Mouse (Mus musculus) CD8-positive naive resting alpha-beta T cell, adult 2 months (primary cell): ENCODE data around the gene Slc3a2.
"Not testable (repeated sequence)": the region's sequence is repeated elsewhere in the genome, so short reads cannot be mapped to it uniquely, and the experiment has no call there.

Experiments
- DNase-seq, 2 experiments: peaks; one replicate each; pipeline ENCODE4 v3.0.0; 2022; ENCODE audit warnings: low read depth in 2 of 2, low spot score in 2 of 2

Slc3a2 gene

GRCm38 (mm10) chr19:8728335-8729099, 5.3 kb upstream of the Slc3a2 start:
- not testable (repeated sequence) for DNase-seq

- DNase-seq, result no peak
Measured at GRCm38 (mm10) chr19:8727495-8728114, 4.4 kb upstream of the Slc3a2 start.

- DNase-seq, result no peak
Measured at GRCm38 (mm10) chr19:8726609-8727390, 3.6 kb upstream of the Slc3a2 start.

GRCm38 (mm10) chr19:8725081-8725613, 2.0 kb upstream of the Slc3a2 start:
- DNase-seq, result no peak

DNA sequence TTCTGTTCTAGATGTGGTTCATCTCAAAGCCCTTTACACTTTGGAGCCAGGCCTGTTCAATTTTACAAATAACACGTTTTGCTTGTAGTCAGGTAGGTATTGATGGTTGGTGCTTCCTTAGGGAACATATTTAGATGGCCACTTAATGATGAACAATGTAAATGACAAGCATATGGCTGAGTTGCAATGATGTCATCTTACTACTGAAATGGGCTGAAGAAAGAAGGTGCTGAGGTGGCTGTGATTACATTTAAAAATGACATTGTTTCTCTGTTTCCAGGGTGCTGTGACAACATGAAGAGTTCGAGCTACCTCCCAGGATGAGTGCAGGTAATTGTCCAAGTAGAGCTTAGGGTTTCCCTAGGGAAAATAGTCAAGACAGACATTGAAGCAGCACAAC, 1.2 kb upstream of the Slc3a2 start:
- DNase-seq, result no peak

- DNase-seq, result peak; percentile 23 to 24
Measured at GRCm38 (mm10) chr19:8723574-8724346, 591 bp upstream of the Slc3a2 start.

DNA sequence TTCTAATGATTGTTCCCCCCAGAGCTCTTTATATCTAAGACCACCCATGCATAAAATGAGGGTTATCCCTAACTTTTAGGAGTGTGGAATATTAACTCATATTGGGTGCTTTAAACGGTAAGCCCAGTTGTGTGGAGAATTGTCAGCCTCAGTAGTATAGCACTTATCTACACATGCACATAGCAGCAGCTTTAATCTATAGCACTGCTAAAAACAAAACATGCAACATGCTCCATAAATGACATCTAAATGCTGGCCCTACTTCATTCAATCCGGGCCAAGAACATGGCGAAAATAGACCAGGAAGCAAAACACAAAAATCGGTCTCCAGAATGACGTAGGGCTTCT, 636 bp downstream of the Slc3a2 start:
- DNase-seq, result no peak

DNA sequence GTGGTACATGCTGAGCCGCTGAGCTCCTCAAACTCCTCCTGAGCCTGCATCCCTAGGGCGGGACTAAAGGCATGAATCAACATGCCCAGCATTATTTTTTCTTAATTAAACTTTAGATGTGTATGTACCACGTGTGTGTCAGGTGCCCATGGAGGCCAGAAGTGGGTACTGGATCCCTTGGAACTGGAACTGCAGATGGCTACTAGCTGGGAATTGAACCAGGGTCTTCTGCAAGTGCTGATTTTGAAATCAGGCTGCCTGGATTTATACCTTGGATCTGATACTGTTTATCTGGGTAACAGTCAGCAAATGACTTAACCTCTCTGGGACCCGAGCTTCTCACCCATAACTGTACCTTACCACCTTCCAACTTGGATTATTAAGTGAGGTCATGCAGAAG, 1.1 kb downstream of the Slc3a2 start:
- DNase-seq, result no peak

- DNase-seq, result no peak
Measured at GRCm38 (mm10) chr19:8721378-8721777, 1.8 kb downstream of the Slc3a2 start.

- not testable (repeated sequence) for DNase-seq
Measured at GRCm38 (mm10) chr19:8719037-8719436, 4.1 kb downstream of the Slc3a2 start.

DNA sequence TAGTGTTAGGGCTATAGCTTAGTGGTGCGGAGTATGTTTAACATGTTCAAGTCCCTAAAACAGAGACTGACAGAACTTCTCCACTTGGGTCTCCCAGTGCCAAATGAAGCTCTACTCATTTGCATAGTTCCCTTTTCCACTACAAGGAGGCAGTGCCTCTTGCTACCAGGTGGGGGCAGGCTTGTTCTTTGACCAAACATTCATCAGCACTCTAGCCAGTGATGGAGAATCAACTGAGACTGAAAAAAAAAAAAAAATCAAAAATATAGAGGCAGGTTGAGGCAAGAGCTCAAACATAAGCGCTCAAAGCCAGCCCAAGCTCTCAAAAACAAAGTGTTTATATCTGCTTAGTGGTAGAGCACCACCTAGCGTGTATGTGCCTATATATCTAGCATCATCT, 4.8 kb downstream of the Slc3a2 start:
- DNase-seq, result peak; percentile 61 to 78

DNA sequence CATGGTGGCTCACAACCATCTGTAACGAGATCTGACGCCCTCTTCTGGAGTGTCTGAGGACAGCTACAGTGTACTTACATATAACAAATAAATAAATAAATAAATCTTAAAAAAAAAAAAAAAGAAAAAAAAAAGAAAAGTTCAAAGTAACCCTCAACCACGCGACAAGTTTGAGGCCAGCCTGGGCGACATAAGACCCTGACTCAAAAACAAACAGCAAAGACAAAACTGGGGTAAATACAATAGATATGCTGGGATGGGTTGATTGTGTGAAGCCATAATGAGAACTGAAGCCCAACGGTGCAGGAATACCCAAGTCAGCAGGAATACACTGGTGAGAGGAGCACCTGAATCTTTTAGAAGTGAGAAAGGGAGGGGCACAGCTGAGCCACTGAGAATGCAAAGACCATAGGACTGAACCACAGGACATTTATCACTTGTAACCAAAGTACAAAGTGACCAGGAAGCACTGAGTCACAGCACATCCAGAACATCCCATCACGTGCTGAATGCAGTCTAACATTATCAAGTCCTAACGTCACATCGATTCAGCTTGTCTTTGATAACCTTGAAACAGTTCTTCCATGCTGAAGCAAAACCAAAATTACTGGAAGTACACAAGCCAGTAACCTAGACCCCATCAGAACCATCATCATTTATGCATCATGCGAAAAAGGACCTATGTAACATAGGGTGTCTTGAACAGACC, 6.2 kb downstream of the Slc3a2 start:
- no peak for DNase-seq

- DNase-seq, result no peak
Measured at GRCm38 (mm10) chr19:8715868-8716766, 7.1 kb downstream of the Slc3a2 start.

DNA sequence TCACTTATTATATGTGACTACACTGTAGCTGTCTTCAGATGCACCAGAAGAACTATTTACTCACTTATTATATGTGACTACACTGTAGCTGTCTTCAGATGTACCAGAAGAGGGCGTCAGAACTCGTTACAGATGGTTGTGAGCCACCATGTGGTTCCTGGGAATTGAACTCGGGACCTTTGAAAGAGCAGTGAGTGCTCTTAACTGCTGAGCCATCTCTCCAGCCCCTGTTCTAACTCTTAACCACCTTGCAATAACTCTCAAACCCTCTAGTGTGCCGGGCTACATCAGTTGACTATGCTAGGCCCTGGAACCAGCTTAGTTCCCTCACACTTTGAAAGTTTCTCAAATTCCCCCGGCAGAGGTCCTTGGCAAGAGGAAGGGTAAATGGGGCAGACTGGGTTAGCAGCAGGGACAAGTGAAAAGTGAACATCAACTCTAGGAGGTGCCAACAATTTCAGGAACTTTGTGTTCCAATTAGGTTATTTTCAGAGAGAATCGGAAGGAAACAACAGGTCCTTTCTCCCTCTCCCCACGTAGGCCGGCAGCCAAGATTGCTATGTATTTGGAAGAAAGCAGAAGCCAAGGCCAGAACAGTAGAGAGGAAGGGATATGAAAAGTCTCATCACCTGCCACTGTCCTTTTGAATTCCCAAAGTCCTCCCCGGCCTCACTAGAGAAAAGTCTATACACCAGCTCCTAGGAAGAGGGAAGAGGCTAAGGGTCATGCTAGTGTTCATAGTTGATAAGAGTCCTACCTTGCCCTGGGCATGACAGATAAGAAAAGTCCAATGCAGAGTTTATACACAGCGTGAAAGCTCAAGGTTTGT, 8.3 kb downstream of the Slc3a2 start:
- no peak for DNase-seq

DNA sequence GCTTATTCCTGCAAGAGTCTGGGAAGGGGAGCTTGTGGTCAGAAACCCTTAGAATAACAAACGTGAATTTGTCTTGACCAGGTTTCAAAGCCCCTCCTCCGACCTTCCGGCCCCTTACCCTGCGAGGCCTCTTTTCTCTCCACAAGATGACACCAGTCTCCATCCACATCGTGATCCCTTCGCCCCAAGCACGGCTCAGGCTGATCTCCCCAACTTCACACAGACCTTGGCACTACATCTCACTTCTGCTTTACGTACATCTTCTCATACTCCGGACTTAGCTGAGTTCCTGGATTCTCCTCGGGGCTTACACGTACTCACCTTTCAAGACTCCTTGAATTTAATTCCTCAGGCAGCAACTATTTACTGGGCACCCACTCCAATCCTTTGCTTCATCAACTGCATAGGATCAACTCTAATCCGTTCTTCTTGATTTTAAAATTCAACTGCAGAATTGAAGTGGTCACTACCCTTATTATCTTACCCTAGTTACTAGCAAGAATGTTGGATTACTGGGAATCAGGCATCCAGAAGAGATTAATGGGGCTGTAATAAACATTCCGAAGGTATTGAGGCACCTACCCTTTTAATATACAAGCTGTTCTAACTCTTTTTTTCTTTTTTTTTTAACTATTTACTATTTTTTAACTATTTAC, 9.0 kb downstream of the Slc3a2 start:
- no peak for DNase-seq

- DNase-seq, result peak; percentile 89 to 92
Measured at GRCm38 (mm10) chr19:8713306-8713996, 9.7 kb downstream of the Slc3a2 start.

DNA sequence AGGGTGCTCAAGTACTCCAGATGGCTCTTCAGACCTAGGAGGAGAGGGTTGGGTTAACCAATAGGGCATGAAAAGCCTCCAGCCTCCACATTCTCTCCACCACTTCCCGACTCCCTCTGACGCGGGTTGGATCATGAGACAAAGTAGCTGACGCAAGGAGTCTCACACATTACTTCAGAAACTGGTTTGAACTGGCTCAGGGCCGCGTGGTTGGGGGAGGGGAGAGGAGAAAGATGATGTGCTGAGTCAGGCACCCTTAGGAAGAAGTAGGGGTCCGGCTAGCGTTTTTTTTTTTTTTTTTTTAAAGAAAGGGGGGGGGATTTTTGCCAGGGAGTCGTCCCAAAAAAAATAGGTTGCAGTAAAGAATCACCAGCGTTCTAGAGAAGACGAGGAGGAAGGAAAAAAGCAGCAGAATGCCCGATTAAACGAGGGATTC, 10.3 kb downstream of the Slc3a2 start:
- DNase-seq, result peak; percentile 85
